Mouse (Mus musculus): ENCODE data around the gene Nsmf.

Gene Nsmf

DNA sequence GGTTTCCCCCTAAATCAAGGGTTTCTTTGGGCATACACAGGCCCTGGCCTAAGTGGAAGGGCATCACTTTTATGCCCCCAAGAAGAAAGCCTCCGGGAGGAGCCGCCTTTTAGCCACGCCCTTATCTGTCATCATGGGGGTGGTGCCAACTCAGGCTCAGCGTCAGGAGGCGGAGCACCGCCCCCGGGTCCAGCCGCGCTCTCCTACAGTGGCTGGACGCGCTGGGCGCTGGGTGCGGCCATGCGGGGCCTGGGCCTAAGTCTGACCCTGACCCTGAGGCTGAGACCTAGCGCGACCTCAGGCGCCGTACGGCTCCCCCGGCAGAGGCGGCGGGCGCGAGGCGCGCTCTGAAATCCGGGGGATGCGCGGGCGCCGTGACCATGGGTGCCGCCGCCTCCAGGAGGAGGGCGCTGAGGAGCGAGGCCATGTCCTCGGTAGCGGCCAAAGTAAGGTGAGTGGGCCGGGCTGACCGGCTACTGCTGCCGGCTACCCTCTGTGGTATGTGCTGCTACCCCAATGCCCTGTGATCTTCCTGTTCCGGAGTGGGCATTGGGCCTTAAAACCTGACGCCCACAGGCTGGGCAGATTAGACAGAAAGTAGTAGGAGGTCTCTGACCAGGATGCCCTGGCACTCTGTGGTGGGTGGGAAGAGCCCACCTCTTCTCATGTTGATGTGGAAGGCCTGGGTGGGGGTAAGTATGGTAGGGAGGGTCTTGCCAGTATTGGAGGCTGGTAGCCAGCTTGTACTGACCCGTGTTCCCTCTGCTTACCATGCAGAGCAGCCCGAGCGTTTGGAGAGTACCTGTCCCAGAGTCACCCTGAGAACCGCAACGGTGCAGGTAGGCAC lies at the start of gene Nsmf:
TSS of gene Nsmf (plus strand) at position 135 of the 847 bp plus-strand sequence.
- DNase-seq (ENCODE audit: low spot score in 2 of 2): peak; percentile 83 to 92

- no peak for DNase-seq (ENCODE audit: low spot score in 2 of 2)
Measured at GRCm38 (mm10) chr2:25006767-25007166, 47.4 kb upstream of the Nsmf start.

GRCm38 (mm10) chr2:25008250-25008649 lies 45.9 kb upstream of the Nsmf start:
- no peak for DNase-seq (ENCODE audit: low spot score in 2 of 2)

DNA sequence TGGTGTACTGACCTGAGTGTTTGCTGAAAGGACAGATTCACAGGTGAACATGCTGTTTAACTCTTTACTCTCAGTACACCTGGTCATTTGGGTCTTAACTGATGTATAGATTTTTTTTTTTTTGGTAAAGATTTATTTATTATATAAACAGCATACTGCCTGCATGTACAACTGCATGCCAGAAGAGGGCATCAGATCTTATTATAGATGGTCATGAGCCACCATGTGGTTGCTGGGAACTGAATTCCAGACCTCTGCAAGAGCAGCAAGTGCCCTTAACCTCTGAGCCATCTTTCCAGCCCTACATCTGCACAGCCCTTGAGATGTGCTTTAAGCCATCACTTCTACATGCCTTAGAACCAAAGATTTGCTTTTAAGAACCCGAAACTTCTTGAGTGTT lies 31.5 kb upstream of the Nsmf start:
- DNase-seq (ENCODE audit: low spot score in 2 of 2): no peak

GRCm38 (mm10) chr2:25025109-25025508 lies 29.0 kb upstream of the Nsmf start:
- no peak for DNase-seq (ENCODE audit: low spot score in 2 of 2)

DNA sequence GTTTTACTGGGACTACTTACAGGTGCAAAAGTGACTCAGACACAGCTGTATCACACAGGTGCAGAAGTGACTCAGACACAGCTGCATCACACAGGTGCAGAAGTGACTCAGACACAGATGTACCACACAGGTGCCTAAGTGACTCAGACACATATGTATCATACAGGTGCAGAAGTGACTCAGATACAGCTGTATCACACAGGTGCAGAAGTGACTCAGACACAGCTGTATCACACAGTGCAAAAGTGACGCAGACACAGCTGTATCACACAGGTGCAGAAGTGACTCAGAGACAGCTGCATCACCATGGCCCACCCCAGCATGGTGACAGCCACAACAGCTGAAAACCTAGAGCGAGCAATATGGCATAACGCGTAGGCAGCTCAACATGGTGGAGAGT lies 19.2 kb upstream of the Nsmf start:
- DNase-seq (ENCODE audit: low spot score in 2 of 2): no peak

DNA sequence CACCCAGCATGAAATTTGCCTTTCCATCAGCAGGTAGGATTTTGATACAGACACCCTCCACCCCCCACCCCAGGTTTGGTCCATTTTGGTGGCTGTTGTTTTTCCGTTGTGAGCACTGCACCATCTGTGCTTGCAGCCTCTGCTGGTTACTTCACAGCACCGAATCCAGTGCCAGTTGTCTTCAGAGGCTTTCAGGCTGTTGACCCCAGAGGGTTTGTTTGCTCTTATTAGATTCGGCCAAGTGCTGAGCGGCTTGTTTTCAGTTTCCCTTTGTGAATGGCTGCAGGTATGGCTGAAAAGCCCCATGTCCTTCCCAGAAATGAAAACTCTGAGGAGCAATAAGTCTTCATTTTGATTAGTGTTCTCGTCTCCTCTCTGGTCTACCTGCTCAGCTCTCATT lies 14.1 kb upstream of the Nsmf start:
- DNase-seq (ENCODE audit: low spot score in 2 of 2): no peak

DNA sequence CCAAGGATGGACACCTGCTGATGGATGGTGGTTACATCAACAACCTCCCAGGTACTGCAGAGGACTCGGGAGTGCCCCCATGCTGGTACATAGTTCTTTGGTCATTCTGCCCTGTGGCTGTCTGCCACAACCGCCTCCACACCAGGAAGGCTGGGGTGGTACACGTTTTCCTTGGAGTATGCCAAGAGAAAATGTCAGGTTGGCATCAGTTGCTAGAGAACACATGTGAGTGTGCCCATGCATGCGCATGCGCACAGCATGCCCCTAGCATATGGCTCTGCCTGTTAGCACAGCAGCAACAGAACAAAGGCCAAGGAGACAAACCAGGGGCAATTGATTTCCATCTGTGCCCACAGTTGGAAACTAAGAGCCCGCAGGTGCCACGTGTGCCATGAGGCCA lies 3.2 kb upstream of the Nsmf start:
- DNase-seq (ENCODE audit: low spot score in 2 of 2): peak; percentile 39 to 64

DNA sequence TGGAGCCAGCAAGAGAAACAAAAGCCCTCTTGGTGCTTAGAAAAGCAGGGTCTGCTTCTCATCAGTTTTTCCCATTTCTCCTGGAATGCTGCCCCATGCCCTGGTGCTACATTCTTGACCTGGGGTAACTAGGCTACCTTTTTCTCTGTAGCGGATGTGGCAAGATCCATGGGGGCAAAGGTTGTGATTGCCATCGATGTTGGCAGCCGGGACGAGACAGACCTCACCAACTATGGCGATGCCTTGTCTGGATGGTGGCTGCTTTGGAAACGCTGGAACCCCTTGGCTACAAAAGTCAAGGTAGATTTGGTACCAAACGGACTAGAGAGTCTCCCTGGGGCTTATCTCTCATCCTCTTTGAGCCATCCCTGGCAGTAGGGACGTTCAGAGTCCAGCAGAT lies 2.7 kb upstream of the Nsmf start:
- DNase-seq (ENCODE audit: low spot score in 2 of 2): no peak

GRCm38 (mm10) chr2:25053101-25053500 lies 1.1 kb upstream of the Nsmf start:
- DNase-seq (ENCODE audit: low spot score in 2 of 2): no peak

- DNase-seq (ENCODE audit: low spot score in 2 of 2): peak; percentile 68 to 72
Measured at GRCm38 (mm10) chr2:25055068-25055405, 882 bp downstream of the Nsmf start.

- no peak for DNase-seq (ENCODE audit: low spot score in 2 of 2)
Measured at GRCm38 (mm10) chr2:25055409-25056155, 1.4 kb downstream of the Nsmf start.

GRCm38 (mm10) chr2:25058926-25059325 lies 4.8 kb downstream of the Nsmf start:
- no peak for DNase-seq (ENCODE audit: low spot score in 2 of 2)

GRCm38 (mm10) chr2:25063523-25063922 lies 9.4 kb downstream of the Nsmf start:
- no peak for DNase-seq (ENCODE audit: low spot score in 2 of 2)

GRCm38 (mm10) chr2:25064285-25064684 lies 10.1 kb downstream of the Nsmf start:
- DNase-seq (ENCODE audit: low spot score in 2 of 2): no peak

GRCm38 (mm10) chr2:25065537-25065936 lies 11.4 kb downstream of the Nsmf start:
- DNase-seq (ENCODE audit: low spot score in 2 of 2): no peak

- DNase-seq (ENCODE audit: low spot score in 2 of 2): no peak
Measured at GRCm38 (mm10) chr2:25066552-25066951, 12.4 kb downstream of the Nsmf start.

DNA sequence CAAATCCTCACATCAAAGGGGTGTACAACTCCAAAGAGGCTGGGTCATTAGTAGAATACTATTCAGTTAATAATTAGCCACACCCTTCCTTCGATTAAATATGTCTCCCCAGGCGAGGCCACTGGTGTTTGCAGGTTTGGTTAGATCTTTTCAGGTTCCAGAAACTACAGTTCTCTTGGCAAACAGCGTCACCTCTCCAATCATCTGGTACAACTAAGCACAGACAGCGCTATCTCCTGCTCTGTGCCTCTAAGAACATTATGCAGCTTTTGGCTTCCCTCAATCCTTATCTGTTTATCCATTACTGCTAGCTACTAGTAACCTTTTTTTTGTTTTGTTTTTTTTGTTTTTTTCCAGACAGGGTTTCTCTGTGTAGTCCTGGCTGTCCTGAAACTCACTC lies 15.4 kb downstream of the Nsmf start:
- DNase-seq (ENCODE audit: low spot score in 2 of 2): no peak

- DNase-seq (ENCODE audit: low spot score in 2 of 2): no peak
Measured at GRCm38 (mm10) chr2:25072398-25072797, 18.2 kb downstream of the Nsmf start.

- no peak for DNase-seq (ENCODE audit: low spot score in 2 of 2)
Measured at GRCm38 (mm10) chr2:25075506-25075905, 21.4 kb downstream of the Nsmf start.

DNA sequence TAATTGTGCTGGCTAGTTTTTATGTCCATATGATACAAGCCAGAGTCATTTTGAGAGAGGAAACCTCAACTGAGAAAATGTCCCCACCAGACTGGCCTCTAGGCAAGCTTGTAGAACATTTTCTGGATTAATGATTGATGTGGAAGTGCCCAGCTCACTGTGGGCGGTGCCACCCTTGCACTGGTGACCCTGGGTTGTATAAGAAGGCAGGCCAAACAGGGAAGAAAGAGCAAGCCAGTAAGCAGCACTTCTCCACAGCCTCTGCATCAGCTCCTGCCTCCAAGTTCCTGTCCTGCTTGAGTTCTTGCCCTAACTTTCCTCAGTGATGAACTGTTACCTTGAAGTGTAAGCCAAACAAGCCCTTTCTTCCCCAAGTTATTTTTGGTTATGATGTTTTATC lies 24.8 kb downstream of the Nsmf start:
- no peak for DNase-seq (ENCODE audit: low spot score in 2 of 2)

GRCm38 (mm10) chr2:25080076-25080475 lies 25.9 kb downstream of the Nsmf start, which contains the start of gene Entpd8:
Entpd8 (plus strand) TSS chr2:25080304.
- DNase-seq (ENCODE audit: low spot score in 2 of 2): no peak

DNA sequence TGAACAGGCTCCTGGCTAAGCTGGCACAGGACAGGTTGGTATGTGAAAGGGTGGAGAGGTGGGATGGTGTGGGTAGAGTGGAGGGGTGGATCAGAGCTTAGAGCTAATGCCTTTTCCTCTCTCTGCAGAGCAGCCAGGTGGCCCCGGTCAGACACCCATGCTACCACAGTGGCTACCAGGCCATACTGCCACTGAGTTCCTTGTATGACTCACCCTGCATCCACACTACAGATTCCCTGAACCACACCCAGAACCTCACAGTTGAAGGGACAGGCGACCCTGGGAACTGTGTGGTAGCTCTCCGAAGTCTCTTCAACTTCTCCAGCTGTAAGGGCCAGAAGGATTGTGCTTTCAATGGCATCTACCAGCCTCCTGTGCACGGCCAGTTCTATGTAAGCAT lies 29.5 kb downstream of the Nsmf start:
- no peak for DNase-seq (ENCODE audit: low spot score in 2 of 2)
